Mouse (Mus musculus) T-helper 2 cell (primary cell): ENCODE measurements at regions not wholly inside any gene's neighbourhood (a gene's known extent, or its start where the extent isn't known, plus 50 kb on each side); places are given as distances from the start of the nearest gene placed in this dataset.

Experiments
- in situ Hi-C: fragments of 300-600 bp; cut with MboI, MseI; formaldehyde crosslinking; loops from one replicate; pipeline ENCODE4 v1.15.1; 2025; ENCODE audit warnings: high pct_unique_total_duplicates

GRCm38 (mm10) chr13:63627184-63627893, 53.9 kb upstream of the Ptch1 start:
- in situ Hi-C loops: no loop called here

- in situ Hi-C loops: no loop called here
These were observed 54.5 kb upstream of the Ptch1 start for GRCm38 (mm10) chr13:63627894-63628287.

GRCm38 (mm10) chr13:63631771-63632347, 58.5 kb upstream of the Ptch1 start:
- in situ Hi-C loops: no loop called here

GRCm38 (mm10) chr13:63634294-63634693, 60.9 kb upstream of the Ptch1 start:
- in situ Hi-C loops: no loop called here

GRCm38 (mm10) chr13:63641649-63642226, 68.3 kb upstream of the Ptch1 start:
- in situ Hi-C loops: no loop called here

GRCm38 (mm10) chr13:63642617-63643016, 69.2 kb upstream of the Ptch1 start:
- in situ Hi-C loops: no loop called here

DNA sequence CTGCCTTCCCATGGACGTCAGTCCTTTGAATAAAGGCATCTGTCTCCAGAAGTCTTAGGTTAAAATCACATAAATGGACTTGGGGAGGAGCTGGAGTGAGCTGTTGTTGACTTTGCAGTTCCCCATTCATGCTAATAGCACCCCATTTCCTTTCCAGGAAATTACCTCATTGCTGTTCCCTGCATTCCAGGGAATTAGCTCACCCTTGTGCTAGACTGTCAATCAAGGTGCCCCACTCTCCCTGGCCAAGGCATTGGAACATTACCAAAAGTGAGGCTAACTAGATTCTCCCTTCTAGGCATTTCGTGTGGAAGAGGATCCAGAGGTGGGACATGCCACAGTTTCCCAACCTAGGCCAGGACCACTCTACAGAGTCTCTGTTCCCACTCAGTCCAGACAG, 70.0 kb upstream of the Ptch1 start:
- in situ Hi-C loops: no loop called here

DNA sequence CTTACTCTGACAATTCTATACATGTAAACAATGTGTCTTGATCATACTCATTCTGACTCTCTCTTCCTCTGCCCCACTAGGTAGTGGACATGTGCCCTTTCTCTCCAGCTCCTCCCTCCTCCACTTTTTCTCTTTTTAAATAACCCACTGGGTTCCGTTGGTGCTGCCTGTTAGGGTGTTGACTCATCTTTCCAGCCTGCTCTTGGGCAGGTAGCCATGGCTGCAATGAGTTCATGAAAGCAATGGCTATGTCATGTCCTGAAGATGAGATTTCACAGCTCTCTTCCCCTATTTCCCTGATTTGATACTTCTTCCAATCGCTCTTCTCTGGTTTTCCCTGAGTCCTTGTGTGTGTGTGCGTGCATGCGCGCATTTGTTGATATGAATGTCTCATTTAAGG, 70.9 kb upstream of the Ptch1 start:
- in situ Hi-C loops: no loop called here

DNA sequence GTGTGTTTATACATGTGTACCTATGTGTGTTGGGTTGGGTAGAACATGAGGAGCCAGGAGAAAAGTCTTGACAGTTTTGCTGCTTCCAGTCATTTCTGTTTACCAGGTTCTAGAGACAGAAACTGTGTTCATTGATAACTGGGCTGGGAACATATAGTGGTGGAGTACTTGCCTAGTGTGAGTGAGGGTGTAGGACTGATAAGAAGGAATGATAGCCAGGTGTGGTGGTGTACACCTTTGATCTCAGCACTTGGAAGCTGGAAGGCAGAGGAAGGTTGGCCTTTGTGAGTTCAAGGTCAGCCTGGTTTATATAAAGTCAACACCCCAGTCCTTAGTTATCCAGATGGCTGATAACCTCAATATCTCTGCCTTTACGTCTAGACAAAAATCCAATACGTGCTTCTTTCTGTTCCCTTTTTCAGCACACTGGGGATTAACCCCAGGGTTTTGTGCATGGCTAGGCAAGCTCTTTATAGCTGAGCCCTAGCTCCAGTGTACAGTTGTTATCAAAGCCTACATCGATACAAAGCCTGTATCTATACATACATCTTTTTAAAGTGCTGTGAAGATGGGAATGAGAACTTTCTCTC, 75.8 kb upstream of the Ptch1 start:
- in situ Hi-C loops: no loop called here

- in situ Hi-C loops: no loop called here
These were observed 81.1 kb upstream of the Ptch1 start for GRCm38 (mm10) chr13:63654514-63654913.

- in situ Hi-C loops: no loop called here
These were observed 83.7 kb upstream of the Ptch1 start for GRCm38 (mm10) chr13:63657115-63657514.

GRCm38 (mm10) chr13:63659412-63659811, 86.0 kb upstream of the Ptch1 start:
- in situ Hi-C loops: no loop called here

GRCm38 (mm10) chr13:63660431-63660830, 87.0 kb upstream of the Ptch1 start:
- in situ Hi-C loops: no loop called here

- in situ Hi-C loops: no loop called here
These were observed 95.2 kb upstream of the Ptch1 start for GRCm38 (mm10) chr13:63668576-63668975.

GRCm38 (mm10) chr13:63669031-63669430, 95.6 kb upstream of the Ptch1 start:
- in situ Hi-C loops: no loop called here

GRCm38 (mm10) chr13:63672425-63672824, 99.0 kb upstream of the Ptch1 start:
- in situ Hi-C loops: no loop called here

DNA sequence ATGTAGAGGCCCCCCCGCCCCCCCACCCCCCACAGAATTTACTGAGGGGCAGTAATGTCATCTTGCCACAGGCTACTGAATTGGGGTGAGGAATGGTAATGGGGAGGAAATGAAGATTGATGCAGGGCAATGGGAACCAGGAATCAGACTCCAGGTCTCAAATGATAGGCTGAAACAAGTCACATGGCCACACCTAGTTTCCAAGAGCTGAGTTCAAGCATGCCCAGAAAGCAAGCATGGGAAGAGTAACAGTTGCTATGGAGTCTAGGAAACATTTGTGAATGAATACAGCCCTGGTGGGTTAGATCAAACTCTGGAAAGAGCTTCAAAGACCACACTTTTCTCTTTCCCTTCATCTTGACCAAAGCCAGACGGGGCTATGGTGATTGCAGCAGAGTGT, 104.3 kb upstream of the Ptch1 start:
- in situ Hi-C loops: loop anchor here (25.0 kb wide), 1 partner anchor 360 kb away; no protein-coding TSS in a partner anchor

DNA sequence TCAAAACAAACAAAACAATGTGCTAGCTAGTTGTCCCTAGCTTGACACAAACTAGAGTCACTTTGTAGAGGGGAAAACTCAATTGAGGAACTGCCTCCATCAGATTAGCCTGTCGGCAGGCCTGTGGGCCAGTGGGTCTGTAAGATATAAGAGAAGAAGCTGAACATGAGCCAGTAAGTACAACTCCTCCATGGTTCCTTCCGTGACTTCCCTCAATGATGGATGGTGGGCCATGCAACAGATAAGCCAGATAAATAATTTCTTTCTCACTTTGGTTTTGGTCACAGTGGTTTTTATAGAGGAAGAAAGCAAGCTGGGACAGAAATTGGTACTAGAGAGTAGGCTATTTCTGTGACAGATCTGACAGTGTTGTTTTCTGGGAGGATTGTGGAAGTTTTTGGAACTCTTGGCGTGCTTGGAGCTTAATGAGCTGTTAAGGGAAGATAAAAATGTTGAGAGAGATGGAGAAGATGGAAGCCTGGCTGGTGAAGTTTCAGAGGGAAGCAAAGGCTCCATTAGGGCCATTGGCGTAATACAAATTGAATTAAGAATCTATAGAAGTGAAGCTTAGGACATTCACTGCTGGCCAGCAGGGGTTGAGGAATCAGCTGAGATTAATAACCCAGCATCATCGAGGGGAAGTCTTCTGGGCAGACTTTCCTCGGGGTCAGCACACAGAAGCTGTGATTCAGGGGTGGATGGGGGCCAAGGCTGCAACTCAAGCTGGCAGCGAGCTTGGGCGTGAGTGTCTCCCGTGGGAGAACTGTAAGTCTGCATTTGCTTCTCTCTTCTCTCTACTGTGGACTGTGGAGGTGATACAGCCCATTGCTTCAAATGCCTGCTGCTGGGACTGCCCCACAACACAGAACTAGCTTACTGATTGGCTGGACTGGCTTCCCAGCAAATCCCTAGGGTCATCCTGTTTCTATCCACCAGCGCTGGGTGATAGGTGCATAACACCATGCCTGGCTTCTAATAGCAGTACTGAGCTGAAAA, 105.2 kb upstream of the Ptch1 start:
- in situ Hi-C loops: loop anchor here (25.0 kb wide), 1 partner anchor 359 kb away; no protein-coding TSS in a partner anchor

- in situ Hi-C loops: loop anchor here (25.0 kb wide), 1 partner anchor 355 kb away; no protein-coding TSS in a partner anchor
These were observed 108.9 kb upstream of the Ptch1 start for GRCm38 (mm10) chr13:63682341-63682740.

DNA sequence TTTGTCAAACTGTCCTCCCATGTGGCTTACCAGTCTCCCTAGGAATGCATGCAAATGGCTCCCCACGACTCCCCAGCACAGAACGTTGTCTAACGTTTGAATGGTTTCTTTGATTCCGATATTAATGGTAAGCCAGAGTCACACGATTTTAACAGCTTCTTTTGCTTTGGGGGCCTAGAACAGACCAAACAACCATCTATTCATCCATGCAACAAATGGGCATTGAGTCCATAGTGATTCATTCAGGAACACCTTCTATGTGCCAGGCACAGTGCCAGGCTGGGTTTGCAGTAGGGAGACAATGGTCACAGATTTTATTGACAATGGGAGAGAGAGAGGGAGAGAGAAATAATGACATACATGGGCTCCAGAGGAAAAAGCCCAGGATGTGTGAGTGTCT, 118.6 kb upstream of the Ptch1 start:
- in situ Hi-C loops: loop anchor here (25.0 kb wide), 1 partner anchor 345 kb away; no protein-coding TSS in a partner anchor

DNA sequence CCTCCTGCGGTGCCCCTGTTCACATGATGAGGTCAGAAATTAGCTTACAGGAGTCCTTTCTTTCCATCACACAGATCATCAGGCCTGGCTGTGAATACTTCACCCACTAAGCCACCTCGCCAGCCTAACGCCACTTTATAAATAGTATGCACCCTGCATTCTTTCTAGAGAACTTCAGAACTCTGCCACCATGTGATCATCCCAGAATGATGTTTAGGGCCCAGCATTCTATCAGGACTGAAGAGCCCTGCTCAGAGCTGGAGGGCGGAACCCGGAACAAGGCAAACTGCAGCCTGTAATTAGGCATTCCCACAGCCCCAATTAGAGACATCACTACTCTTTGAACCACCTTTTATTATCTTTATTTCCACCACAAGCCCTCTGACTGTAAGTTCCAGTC, 120.2 kb upstream of the Ptch1 start:
- in situ Hi-C loops: loop anchor here (25.0 kb wide), 1 partner anchor 344 kb away; no protein-coding TSS in a partner anchor
